Mouse (Mus musculus) midbrain, embryonic 16.5 days (tissue): ENCODE data around the gene Shc3. TPM values are rescaled to one million over a fixed set of nuclear protein-coding genes. Genes with fewer than 3 reads are reported as not detected.

Experiments
- ATAC-seq: fragments of 200-750 bp; cut with Nextera tagmentation; 2 replicates; pipeline ENCODE4 v1.8.0; 2017; ENCODE audit warnings: moderate TSS enrichment
- H3K27ac ChIP-seq: fragments of 300-500 bp; sonication (generic); 2 replicates; pipeline ENCODE4 v1.5.1; 2014; ENCODE audit warnings: mild to moderate bottlenecking, low read length, mixed read lengths
- H3K27me3 ChIP-seq: fragments of 300-500 bp; sonication (generic); 2 replicates; pipeline ENCODE4 v1.6.1; 2014; ENCODE audit warnings: low read depth, low read length, mixed read lengths; ENCODE audit not compliant: control insufficient read depth, insufficient read depth
- H3K36me3 ChIP-seq: fragments of 300-500 bp; sonication (generic); 2 replicates; pipeline ENCODE4 v1.6.1; 2014; ENCODE audit warnings: mild to moderate bottlenecking, low read length, moderate library complexity, mixed read lengths; ENCODE audit not compliant: control insufficient read depth, insufficient read depth
- H3K4me1 ChIP-seq: fragments of 300-500 bp; sonication (generic); 2 replicates; pipeline ENCODE4 v1.6.1; 2014; ENCODE audit warnings: mild to moderate bottlenecking, low read length, mixed read lengths; ENCODE audit not compliant: control insufficient read depth, insufficient read depth
- H3K4me2 ChIP-seq: fragments of 300-500 bp; sonication (generic); 2 replicates; pipeline ENCODE4 v1.6.1; 2014; ENCODE audit warnings: mild to moderate bottlenecking, low read length, mixed read lengths
- H3K4me3 ChIP-seq: fragments of 300-500 bp; sonication (generic); 2 replicates; pipeline ENCODE4 v1.5.1; 2014; ENCODE audit warnings: low read depth, mild to moderate bottlenecking, low read length, moderate library complexity, mixed read lengths
- H3K9ac ChIP-seq: fragments of 300-500 bp; sonication (generic); 2 replicates; pipeline ENCODE4 v1.6.1; 2014; ENCODE audit warnings: low read depth, low read length, mixed read lengths
- H3K9me3 ChIP-seq: fragments of 300-500 bp; sonication (generic); replicated peaks from 2 replicates; pipeline ENCODE4 v1.6.1; 2014; ENCODE audit warnings: mild to moderate bottlenecking, low read length, mixed read lengths; ENCODE audit not compliant: control insufficient read depth, poor library complexity, severe bottlenecking
- WGBS: fragments of 180-500 bp; shearing (Covaris S2); extraction: QIAGEN DNeasy Blood & Tissue Kit; methylation state at CpG from one replicate; pipeline ENCODE4 v1.1.7; 2014; 5-methylcytosine and 5-hydroxymethylcytosine counted together
- polyA plus RNA-seq: library from polyadenylated mRNA; unstranded; fragments of >200 nt; fragmentation: Nextera tagmentation; extraction: Ambion mirVana; gene quantifications from 2 replicates; pipeline ENCODE4 v1.2.1, GENCODE M21; 2015

Shc3 gene
- polyA plus RNA-seq, 1 experiment from 2014 or later = 8.3 TPM

DNA sequence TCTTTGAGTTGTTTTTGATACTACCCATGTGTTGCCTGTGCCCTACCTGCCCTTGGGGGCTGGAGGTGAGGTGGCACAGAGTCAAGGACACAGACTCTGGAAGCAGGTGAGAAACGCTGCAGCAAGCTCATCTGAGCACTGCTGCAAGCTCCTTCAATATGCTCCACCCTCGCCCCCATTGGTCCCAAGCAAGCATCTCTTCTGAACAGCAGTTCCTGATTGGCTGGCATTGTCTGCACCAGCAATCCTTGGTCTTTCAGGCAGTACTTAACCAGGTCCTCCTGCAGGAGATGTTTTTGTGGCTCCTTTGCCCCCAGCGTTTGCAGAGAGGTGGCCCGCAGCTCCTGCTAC, 34.6 kb upstream of the Shc3 start:
- peak overlapping the region; percentile 38; the same call in 1 of the 2 replicates for H3K9ac ChIP-seq
- peak overlapping the region; percentile 36 for H3K4me3 ChIP-seq
- peak; percentile 79 for ATAC-seq
- H3K27ac ChIP-seq = peak overlapping the region; percentile 80
- H3K27me3 ChIP-seq = no peaks in the 10 kb centered on the region
- peaks cover 13% of the 10 kb centered on the region for H3K4me1 ChIP-seq
- peak overlapping the region; percentile 66 for H3K4me2 ChIP-seq
- 33% methylated on average over 4 of the region's 4 CpGs for WGBS
- no peaks in the 10 kb centered on the region for H3K9me3 ChIP-seq
- no peaks in the 10 kb centered on the region for H3K36me3 ChIP-seq

DNA sequence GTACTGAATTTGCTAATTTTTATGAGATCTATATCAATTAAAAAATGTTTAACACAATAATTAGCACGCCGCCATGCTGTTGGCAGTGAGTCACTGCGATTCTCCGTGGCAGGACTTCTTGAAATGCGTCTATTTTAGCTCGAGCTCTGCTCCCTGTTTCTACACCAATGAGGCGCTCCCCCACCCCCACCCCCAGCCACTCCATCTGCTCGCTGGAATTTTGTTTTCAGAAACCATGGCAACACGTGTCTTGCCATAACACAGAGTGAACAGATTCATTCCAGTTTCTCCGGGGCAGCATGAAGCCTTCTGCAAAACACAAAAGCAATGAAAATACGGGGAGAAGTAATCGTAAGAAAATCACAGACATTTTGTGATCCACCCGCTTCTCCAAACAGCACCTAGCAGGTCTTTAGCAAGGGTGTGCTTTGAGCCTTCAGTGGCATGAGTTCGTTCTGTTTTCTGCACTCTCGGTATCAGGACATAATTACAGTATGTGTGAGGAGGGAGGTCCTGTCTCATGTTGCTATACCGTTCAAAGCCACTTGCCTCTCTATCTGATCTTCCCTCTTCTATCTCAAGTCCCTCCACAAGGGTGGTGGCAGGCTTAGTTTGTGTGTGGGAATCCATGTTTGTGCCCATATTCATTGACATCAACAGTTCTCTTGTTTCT, 34.1 kb upstream of the Shc3 start:
- ATAC-seq = peak; percentile 88
- 11% methylated on average over 16 of the region's 16 CpGs for WGBS
- Histone ChIP-seq H3K27me3 (no peaks in the 10 kb centered on the region), H3K27ac (peak overlapping the region; percentile 80), H3K36me3 (no peaks in the 10 kb centered on the region), H3K9ac (peak overlapping the region; percentile 38; the same call in 1 of the 2 replicates), H3K4me2 (peak overlapping the region; percentile 66), H3K4me1 (peaks cover 13% of the 10 kb centered on the region), H3K9me3 (no peaks in the 10 kb centered on the region), H3K4me3 (peak overlapping the region; percentile 36)

GRCm38 (mm10) chr13:51602764-51603163, 33.5 kb upstream of the Shc3 start:
- no peak overlapping the region for H3K9ac ChIP-seq

GRCm38 (mm10) chr13:51600169-51600568, 30.9 kb upstream of the Shc3 start:
- no peak for ATAC-seq
- 92% methylated on average over 8 of the region's 8 CpGs for WGBS

More at GRCm38 (mm10) chr13:51602764-51603163, 33.5 kb upstream of the Shc3 start:
- Histone ChIP-seq H3K36me3 (no peaks in the 10 kb centered on the region), H3K4me3 (peak overlapping the region; percentile 36), H3K4me1 (peaks cover 13% of the 10 kb centered on the region), H3K27ac (no peak overlapping the region), H3K4me2 (peak overlapping the region; percentile 66), H3K27me3 (no peaks in the 10 kb centered on the region), H3K9me3 (no peaks in the 10 kb centered on the region)
- peak; percentile 16; the same call in 1 of the 2 replicates for ATAC-seq
- WGBS = 61% methylated on average over 8 of the region's 8 CpGs

DNA sequence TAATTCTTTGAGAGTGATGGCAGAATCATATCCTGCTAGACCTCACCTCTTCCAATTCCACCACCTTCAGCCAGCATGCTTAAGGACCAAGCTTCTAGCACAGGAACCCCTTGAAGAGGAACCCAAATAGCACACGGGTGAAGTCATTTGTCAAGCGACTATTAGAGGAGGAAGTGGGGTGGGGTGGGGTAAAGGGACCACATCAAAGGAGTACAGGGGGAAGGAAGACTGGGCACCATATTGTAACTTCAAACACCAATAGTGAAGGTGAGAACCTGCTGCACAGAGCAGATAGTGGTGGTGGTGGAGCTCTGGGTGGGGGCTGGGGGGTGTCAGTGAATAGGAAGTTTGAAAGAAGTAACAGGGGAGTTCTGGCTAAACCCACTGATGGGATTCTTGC, 28.8 kb upstream of the Shc3 start:
- H3K27me3 ChIP-seq = no peaks in the 10 kb centered on the region
- H3K4me2 ChIP-seq = no peak overlapping the region
- no peak overlapping the region for H3K27ac ChIP-seq
- H3K4me3 ChIP-seq = no peak overlapping the region
- peaks cover 4% of the 10 kb centered on the region for H3K4me1 ChIP-seq
- H3K9ac ChIP-seq = no peak overlapping the region
- ATAC-seq = no peak
- no peaks in the 10 kb centered on the region for H3K9me3 ChIP-seq
- WGBS = 88% methylated on average over 2 of the region's 2 CpGs
- no peaks in the 10 kb centered on the region for H3K36me3 ChIP-seq

More at GRCm38 (mm10) chr13:51600169-51600568, 30.9 kb upstream of the Shc3 start:
- Histone ChIP-seq H3K9ac (no peak overlapping the region), H3K27me3 (no peaks in the 10 kb centered on the region), H3K4me3 (no peak overlapping the region), H3K27ac (no peak overlapping the region), H3K4me2 (no peak overlapping the region), H3K4me1 (peaks cover 13% of the 10 kb centered on the region), H3K9me3 (no peaks in the 10 kb centered on the region), H3K36me3 (no peaks in the 10 kb centered on the region)

GRCm38 (mm10) chr13:51595404-51595803, 26.2 kb upstream of the Shc3 start:
- peak overlapping the region; percentile 59 for H3K4me3 ChIP-seq
- no peak overlapping the region for H3K27ac ChIP-seq
- no peaks in the 10 kb centered on the region for H3K27me3 ChIP-seq
- no peaks in the 10 kb centered on the region for H3K4me1 ChIP-seq
- H3K9me3 ChIP-seq = no peaks in the 10 kb centered on the region
- peak overlapping the region; percentile 98 for H3K4me2 ChIP-seq
- no peak overlapping the region for H3K9ac ChIP-seq
- no peaks in the 10 kb centered on the region for H3K36me3 ChIP-seq
- ATAC-seq = 0 out of 2 replicates have a peak, but pooled peaks have one; percentile 16
- WGBS = 35% methylated on average over 11 of the region's 11 CpGs

GRCm38 (mm10) chr13:51594656-51595311, 25.6 kb upstream of the Shc3 start:
- H3K27ac ChIP-seq = no peak overlapping the region
- peak; percentile 88 for ATAC-seq
- WGBS = under 1% methylated on average over 36 of the region's 36 CpGs
- H3K9ac ChIP-seq = peak overlapping the region; percentile 74
- no peaks in the 10 kb centered on the region for H3K4me1 ChIP-seq
- peak overlapping the region; percentile 98 for H3K4me2 ChIP-seq
- peak overlapping the region; percentile 59 for H3K4me3 ChIP-seq
- no peaks in the 10 kb centered on the region for H3K27me3 ChIP-seq
- no peaks in the 10 kb centered on the region for H3K36me3 ChIP-seq
- H3K9me3 ChIP-seq = no peaks in the 10 kb centered on the region

DNA sequence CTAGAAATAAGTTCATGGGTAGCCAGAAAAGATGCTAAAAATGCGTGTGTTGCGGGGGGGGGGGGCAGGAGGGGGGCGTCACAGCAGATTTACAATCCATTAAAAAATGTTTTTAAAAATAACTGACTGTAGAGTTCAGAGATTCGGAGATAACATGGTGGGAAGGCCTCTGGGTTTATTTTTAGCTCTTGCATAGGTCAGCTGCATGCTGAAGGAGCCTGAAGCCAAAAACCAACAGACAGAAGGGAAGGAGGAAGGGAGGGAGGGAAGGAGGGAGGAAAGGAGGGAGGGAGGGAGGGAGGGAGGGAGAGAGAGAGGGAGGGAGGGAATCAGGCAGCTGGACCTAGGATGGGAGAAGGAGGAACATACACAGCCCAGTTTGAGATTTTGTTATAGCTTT, 18.8 kb upstream of the Shc3 start:
- Histone ChIP-seq H3K4me1 (no peaks in the 10 kb centered on the region), H3K9me3 (no peaks in the 10 kb centered on the region), H3K4me3 (no peak overlapping the region), H3K36me3 (no peaks in the 10 kb centered on the region), H3K27me3 (no peaks in the 10 kb centered on the region), H3K4me2 (no peak overlapping the region), H3K9ac (no peak overlapping the region), H3K27ac (no peak overlapping the region)
- ATAC-seq = no peak
- WGBS = 73% methylated on average over 4 of the region's 4 CpGs

- no peak for ATAC-seq
- no peak overlapping the region for H3K4me3 ChIP-seq
- no peaks in the 10 kb centered on the region for H3K36me3 ChIP-seq
- H3K4me2 ChIP-seq = no peak overlapping the region
- H3K9ac ChIP-seq = no peak overlapping the region
- H3K27ac ChIP-seq = no peak overlapping the region
- WGBS = 75% methylated on average over 2 of the region's 2 CpGs
- peaks cover 20% of the 10 kb centered on the region for H3K4me1 ChIP-seq
- no peaks in the 10 kb centered on the region for H3K27me3 ChIP-seq
- no peaks in the 10 kb centered on the region for H3K9me3 ChIP-seq
These were observed 13.0 kb upstream of the Shc3 start for GRCm38 (mm10) chr13:51582204-51582603.
